Mouse (Mus musculus) regulatory T cell (primary cell): ENCODE measurements around the gene Cacnb2.

Experiments
- in situ Hi-C: fragments of 300-600 bp; cut with MboI, MseI; formaldehyde crosslinking; loops from one replicate; pipeline ENCODE4 v1.15.1; 2025; ENCODE audit warnings: high pct_unique_total_duplicates

The Cacnb2 gene

GRCm38 (mm10) chr2:14984029-14984428, 381.1 kb downstream of the Cacnb2 start:
- in situ Hi-C loops: loop anchor here (10.0 kb wide), 1 partner anchor 879 kb away; no protein-coding TSS in a partner anchor

GRCm38 (mm10) chr2:14988451-14988850, 385.6 kb downstream of the Cacnb2 start:
- in situ Hi-C loops: loop anchor here (10.0 kb wide), 1 partner anchor 884 kb away; no protein-coding TSS in a partner anchor

- in situ Hi-C loops: loop anchor here (10.0 kb wide), 1 partner anchor 885 kb away; no protein-coding TSS in a partner anchor
These were observed 386.5 kb downstream of the Cacnb2 start for GRCm38 (mm10) chr2:14989350-14989749.

- in situ Hi-C loops: no loop called here
These were observed 389.6 kb downstream of the Cacnb2 start for GRCm38 (mm10) chr2:14992531-14992930.

- in situ Hi-C loops: no loop called here
These were observed 393.1 kb downstream of the Cacnb2 start for GRCm38 (mm10) chr2:14996036-14996435.

GRCm38 (mm10) chr2:14997836-14998235, 394.9 kb downstream of the Cacnb2 start:
- in situ Hi-C loops: no loop called here

- in situ Hi-C loops: no loop called here
These were observed 404.6 kb downstream of the Cacnb2 start for GRCm38 (mm10) chr2:15007531-15007930.

- in situ Hi-C loops: no loop called here
These were observed 405.2 kb downstream of the Cacnb2 start for GRCm38 (mm10) chr2:15008072-15008471.

GRCm38 (mm10) chr2:15026817-15027216, 423.9 kb downstream of the Cacnb2 start:
- in situ Hi-C loops: no loop called here

- in situ Hi-C loops: no loop called here
These were observed 424.9 kb downstream of the Cacnb2 start for GRCm38 (mm10) chr2:15027816-15028215.
